Mouse (Mus musculus) thymus, postnatal 14 days (tissue): ENCODE results near the gene Olfr474.
"Not testable (repeated sequence)": the region's sequence is repeated elsewhere in the genome, so short reads cannot be mapped to it uniquely, and the experiment has no call there.

Experiments used
- DNase-seq: peaks from one replicate; pipeline ENCODE4 v3.0.0; 2021

Gene Olfr474

DNA sequence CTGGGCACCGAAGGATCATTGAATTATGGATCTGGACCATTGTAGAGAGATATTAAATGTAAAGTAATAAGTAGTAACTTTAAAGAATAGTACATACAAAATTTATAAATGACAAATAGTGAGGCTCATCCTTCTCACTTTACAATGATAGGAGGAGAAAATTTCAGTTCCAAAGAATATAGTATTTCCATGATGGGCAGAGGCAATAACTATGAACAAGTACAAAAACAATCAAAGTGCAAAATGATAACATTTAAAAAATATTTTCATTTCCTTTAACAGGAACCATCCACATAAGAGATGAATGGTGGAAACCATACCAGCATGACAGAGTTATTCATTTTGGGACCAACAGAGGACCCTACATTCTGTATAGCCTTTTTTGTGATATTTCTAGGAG is at the start of gene Olfr474:
Gene Olfr474 (plus strand): TSS at position 301 of the 400 bp plus-strand sequence.
- DNase-seq, result no peak

GRCm38 (mm10) chr7:107930146-107930545 is 24.3 kb upstream of the Olfr474 start, which contains the start of gene Olfr473:
TSS of gene Olfr473 (plus strand) at chr7:107930446.
- no peak for DNase-seq

- DNase-seq, result not testable (repeated sequence)
These were observed 1.9 kb upstream of the Olfr474 start for GRCm38 (mm10) chr7:107952539-107952938.

- no peak for DNase-seq
These were observed 10.1 kb downstream of the Olfr474 start, which contains the start of gene Olfr476 for GRCm38 (mm10) chr7:107964503-107964902. TSS of gene Olfr476 (plus strand) at chr7:107964803.

GRCm38 (mm10) chr7:107986393-107986792 is 31.9 kb downstream of the Olfr474 start, which contains the start of gene Olfr477:
TSS of gene Olfr477 (plus strand) at chr7:107986693.
- no peak for DNase-seq
